Mouse (Mus musculus): ENCODE measurements around the gene Bfar.

- no peak for TF ChIP-seq GATA1 (IDR thresholded peaks at IDR 0.05; ENCODE audit: borderline replicate concordance, low read length)
- TF ChIP-seq TAL1 (conservative IDR thresholded peaks at IDR 0.05; ENCODE audit: low read depth, low read length) = no peak
Measured at GRCm38 (mm10) chr16:13750626-13751025, 79.0 kb downstream of the Bfar start.

Measured in G1E (cell line).